Mouse (Mus musculus): ENCODE data around the gene Gxylt1. TPM values are rescaled to one million over a fixed set of nuclear protein-coding genes. Genes with fewer than 3 reads are reported as not detected.
A peak's percentile ranks its signal among the peaks of the same experiment; 100 is the strongest.
"Not testable (repeated sequence)": the region's sequence is repeated elsewhere in the genome, so short reads cannot be mapped to it uniquely, and the experiment has no call there.

Gene Gxylt1
- 10 to 100 TPM in 1 of 2 experiments, 1 to 10 TPM in 1; 8.2 to 10.6 TPM for total RNA-seq (2021)

DNA sequence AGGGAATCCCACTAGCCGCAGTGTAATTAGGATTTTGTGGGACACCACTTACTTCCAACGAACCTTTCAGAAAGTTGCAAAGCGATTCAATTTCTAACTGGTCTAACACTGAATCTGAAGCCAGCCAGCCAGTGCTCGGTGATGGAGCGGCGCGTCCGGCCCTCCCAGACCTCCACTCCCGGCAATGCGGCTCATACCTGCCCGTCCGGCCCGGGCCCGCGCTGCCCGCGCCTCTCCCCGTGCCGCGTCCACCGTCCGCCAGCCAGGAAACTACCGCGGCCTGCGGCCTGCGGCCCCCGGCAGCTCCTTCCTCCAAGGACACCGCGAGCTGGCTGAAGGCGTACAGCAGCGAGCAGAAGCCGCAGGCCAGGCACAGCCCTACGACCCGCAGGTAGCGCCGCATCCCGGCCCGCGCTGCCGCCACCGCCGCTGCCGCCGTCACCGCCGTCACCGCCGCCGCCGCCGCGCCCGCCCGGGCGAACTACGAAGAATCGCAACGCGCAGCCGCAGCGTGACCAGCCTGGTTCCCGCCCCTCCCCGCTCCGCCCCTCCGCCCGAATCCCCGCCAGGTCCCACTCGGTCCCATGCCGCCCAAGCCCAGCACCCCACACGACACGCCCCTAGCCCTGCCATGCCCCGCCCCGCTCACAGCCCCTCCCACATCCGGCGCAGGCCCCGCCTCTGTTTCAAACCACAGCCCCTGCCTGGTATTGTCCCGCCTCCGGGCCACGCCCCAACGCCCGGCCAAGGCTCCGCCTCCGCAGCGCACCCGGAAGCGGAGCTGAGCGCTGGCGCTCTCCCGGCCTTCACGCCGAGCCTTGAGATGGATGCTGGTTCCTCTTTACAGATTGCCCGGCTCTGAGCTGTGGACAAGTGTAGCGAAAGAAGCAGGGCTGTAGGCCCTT lies at the start of gene Gxylt1:
TSS of gene Gxylt1 (minus strand) at position 501 of the 905 bp plus-strand sequence.
- peak; percentile 94 to 99 for DNase-seq (ENCODE audit: extremely low spot score in 1 of 2, low spot score in 1 of 2)

DNA sequence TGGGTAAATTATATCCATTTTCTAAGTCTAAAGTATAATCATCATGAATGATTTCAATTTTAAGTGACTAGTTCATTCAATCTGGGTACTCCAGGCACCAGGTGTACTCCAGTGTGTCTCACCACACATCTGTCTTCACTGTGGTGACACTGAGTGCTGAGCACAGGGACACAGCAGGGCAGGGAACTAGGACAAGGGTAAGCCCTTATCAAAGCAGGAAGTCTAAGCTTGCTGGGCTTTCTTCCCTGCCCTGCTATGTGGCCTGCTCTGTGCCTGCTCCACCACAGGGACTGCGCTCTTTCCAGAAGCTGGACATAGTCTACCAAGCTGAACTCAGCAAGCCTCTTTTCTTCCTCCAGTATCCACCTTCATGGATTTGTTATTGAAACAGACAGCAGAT lies 43.8 kb upstream of the Gxylt1 start:
- DNase-seq (ENCODE audit: extremely low spot score in 1 of 2, low spot score in 1 of 2) = no peak

DNA sequence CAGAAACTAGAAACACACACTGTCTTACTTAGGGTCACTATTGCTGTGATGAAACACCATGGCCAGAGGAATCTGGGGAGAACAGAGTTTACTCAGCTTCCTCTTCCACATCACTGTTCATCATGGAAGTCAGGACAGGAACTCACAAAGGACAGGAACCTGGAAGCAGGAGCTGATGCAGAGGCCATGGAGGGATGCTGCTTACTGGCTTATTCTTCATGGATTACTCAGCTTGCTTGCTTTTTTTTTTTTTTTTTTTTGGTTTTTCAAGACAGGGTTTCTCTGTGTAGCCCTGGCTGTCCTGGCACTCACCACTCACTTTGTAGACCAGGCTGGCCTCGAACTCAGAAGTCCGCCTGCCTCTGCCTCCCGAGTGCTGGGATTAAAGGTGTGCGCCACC lies 35.3 kb upstream of the Gxylt1 start:
- not testable (repeated sequence) for DNase-seq (ENCODE audit: extremely low spot score in 1 of 2, low spot score in 1 of 2)

DNA sequence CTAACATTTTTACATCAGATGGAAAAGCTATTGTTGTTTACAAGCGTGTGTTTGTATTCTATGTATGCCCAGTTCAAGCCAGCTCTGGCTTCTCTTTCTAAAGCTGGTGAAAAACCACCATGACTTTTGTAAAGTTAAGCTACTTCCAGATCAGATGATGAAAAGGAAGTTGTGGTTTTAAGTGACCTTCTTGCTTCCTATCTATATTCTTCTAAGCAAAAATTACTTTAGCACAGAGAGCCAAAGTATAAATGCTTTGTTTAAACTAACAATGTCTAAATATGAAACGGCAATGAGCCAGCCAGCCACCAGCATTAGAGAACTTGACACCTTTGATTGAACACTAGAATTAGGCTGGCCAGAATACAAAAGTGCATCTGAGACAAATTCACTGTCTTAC lies 23.2 kb upstream of the Gxylt1 start:
- no peak for DNase-seq (ENCODE audit: extremely low spot score in 1 of 2, low spot score in 1 of 2)

DNA sequence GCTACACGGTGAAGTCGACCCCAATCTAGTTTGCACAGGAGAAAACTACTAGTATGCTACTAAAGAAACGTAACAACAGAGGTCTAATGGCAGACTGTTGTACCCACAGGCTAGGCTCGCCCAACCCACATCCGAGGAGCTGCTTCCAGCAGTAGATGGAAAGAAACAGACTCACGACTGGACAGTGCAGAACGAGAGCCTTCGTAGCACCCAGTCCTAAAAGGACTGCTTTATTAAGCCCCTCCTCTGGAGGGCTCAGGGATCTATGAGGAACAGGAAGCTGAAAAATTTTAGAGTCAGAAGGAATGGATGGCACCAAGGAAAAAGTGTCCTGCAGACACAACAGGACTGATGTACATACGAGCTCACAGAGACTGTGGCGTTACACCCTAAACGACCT lies 19.5 kb upstream of the Gxylt1 start:
- DNase-seq (ENCODE audit: extremely low spot score in 1 of 2, low spot score in 1 of 2) = no peak

DNA sequence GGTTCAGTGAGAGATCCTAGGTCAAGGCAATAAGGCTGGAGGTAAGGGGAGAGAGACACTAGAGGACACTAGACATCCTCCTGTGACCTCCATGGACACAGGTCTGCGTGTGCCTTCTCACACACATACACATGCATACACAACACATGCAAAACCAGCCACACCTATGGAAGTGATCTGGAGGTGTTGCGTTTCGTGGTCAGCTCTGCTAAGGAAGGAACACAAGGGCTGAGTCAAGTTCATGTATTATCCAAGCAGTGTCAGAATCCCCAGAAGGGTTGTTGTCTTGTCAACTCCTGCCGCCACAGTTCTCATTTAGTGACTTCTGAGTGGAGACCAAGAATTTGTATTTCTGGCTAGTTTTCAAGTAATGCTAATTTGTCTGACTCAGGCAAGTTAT lies 13.3 kb upstream of the Gxylt1 start:
- DNase-seq (ENCODE audit: extremely low spot score in 1 of 2, low spot score in 1 of 2) = no peak

DNA sequence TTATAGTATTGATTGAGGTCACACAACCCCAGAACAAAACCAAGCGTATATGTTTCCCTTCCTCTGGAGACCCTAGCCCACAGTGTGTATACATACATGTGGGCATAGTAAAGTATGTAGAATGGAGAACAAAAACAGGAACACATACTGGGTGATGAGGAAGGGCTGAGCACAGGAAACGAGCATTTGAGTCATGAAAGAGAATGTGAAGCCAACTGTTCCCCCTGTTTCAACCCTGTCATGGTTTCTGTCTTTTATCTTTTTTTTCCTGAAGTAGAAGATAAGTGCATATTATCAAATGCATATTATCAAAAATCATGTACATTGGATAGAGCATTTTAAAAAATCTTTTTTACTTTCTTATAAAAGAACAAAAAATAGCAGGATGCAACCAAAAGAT lies 12.6 kb upstream of the Gxylt1 start:
- DNase-seq (ENCODE audit: extremely low spot score in 1 of 2, low spot score in 1 of 2) = no peak

DNA sequence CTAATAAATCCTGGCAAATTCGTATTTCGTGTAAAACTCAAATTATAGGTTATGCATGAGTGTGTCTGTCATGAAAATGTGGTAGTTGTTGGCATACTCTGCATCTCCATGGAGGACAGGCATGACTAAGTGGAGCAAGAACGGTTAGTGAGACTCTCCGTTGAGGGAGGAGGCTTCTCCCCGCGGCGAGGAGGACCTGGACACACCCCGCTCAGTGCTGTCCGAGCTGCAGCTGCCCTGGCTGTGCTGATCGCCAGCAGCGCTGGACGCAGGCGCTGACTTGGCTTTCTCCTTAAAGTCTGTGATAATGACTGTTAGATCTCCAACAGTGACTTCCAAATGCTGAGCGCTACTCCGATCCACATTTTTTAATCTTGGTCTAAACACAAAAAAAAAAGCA lies 10.3 kb upstream of the Gxylt1 start:
- no peak for DNase-seq (ENCODE audit: extremely low spot score in 1 of 2, low spot score in 1 of 2)

DNA sequence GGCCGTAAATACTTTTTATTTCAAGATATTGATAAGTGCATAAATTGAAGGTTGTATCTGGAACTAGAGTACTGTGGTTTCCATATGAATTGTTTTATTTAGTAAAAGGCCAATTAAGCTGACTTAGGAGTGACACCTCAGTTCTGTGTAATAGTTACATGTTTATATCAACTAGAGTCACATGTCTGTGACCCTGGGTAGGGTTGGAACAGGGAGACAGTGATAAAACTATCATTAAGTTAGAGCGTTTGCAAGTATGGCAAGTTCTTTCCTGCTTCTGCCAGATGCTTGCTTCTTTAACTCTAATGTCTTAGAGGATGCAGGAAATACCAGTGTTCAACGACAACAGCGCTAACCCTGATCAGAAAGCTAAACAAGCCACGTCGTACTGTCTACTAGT lies 9.3 kb upstream of the Gxylt1 start:
- no peak for DNase-seq (ENCODE audit: extremely low spot score in 1 of 2, low spot score in 1 of 2)

DNA sequence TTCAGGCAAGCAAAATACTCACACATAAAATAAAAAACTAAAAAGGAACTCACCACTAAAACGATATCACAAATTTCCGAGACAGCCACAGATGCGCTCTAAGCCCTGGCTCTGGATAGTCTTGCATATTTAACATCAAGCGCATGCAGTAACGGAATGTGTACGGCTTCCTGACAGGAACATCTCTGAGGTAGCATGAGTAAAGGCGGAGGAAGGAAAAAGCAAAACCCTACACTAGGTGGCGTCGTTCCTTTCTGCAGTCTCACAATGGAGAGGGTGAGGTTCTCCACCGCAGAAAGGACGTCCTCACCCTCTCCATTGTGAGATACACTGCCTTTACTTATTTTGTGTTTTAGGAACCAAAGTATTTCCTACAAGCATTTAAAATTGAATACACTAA lies 8.4 kb upstream of the Gxylt1 start:
- no peak for DNase-seq (ENCODE audit: extremely low spot score in 1 of 2, low spot score in 1 of 2)

DNA sequence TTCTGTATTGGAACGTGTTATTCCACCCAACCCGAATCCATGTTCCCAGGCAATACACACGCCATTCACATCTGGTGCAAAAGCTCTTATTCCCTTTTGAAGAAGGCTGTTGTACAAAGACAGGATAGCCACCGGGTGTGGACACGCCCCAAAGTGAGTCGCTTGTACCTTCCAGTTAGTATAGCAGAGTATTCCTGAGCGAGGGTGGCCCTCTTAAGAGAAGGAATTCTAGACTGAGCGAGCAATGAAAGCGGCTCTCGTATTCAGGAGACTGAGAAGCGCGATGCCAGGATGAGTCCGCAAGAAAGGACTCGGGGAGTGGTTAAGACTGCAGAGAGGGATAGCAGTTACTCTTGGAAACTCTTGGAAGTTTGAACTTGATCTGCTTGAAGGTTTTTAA lies 1.3 kb upstream of the Gxylt1 start:
- DNase-seq (ENCODE audit: extremely low spot score in 1 of 2, low spot score in 1 of 2) = no peak

DNA sequence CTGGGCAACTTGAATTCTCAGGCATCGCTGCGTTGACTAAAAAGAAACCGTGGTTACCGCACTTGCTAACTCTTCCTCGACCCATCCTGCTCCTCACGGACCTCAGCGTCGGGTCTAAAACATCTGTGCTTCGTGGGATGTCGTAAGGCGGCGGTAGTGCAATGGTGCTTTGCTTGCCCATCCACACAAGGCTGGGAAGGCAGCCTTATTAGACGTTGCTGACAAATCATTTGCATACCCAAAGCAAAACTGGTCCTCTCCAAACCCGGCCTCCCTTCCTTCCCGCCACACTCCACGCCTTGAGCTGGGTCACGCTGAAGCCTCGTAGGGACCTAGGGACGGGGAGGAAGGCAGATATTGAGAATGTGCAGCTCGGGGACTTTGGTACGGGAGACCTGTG lies 644 bp upstream of the Gxylt1 start:
- peak in 1 of 2 experiments; percentile 25 for DNase-seq (ENCODE audit: extremely low spot score in 1 of 2, low spot score in 1 of 2)

DNA sequence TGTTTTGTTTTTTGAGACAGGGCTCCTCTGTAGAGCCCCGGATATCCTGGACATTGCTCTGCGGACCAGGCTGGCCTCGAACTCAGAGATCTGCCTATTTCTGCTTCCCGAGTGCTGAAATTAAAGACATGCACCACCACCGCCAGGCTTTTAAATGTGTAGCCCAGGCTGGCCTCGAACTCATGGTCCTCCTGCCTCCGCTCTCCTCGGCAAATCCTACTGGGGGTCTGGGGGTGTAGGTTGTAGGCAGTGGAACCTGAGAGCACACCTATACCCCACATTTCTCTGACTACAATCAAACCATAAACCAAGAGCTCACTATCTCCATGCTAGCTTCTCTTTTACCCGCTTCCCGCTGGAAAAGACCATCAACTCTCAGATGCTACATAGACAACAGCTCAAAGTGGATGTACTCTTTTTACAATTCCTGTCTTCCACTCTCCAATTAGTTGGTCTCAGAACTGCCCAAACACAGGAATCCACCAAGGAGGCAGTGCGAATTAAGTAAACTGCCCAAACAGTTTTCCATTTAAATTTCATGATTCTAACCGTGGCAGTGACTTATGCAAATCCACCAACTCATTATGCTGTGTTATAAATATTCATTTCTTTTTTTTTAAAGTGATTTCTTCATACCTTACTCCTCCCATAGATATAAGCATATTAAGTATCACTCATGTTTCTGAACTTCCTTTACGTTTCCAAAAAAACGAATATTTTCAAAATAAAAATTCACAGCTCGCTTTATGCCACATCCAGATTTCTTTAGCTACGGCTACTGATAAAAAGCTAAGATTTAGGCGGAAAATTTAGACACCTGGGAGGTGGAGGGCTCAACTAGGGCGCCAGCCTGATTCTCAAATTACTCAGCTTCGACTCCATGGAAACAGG lies 946 bp downstream of the Gxylt1 start:
- DNase-seq (ENCODE audit: extremely low spot score in 1 of 2, low spot score in 1 of 2) = no peak

DNA sequence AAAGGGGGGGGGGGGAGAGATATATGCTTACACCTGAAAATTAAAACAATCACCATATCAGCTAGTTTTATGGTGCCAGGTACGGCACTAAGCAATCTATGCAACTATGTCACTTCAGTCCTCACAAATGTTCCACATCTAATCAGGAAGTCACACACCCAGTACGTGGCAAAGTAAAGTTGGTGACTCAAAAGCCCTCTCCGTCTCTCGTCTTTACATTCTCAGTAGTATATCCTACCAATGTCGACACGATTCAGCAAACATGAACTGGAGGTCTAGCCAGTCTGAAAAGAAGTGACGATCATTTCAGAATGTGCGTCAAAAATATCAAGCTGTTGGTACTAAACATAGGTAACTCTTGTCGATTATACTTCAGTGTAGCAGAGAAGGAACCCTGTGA lies 2.0 kb downstream of the Gxylt1 start:
- no peak for DNase-seq (ENCODE audit: extremely low spot score in 1 of 2, low spot score in 1 of 2)

DNA sequence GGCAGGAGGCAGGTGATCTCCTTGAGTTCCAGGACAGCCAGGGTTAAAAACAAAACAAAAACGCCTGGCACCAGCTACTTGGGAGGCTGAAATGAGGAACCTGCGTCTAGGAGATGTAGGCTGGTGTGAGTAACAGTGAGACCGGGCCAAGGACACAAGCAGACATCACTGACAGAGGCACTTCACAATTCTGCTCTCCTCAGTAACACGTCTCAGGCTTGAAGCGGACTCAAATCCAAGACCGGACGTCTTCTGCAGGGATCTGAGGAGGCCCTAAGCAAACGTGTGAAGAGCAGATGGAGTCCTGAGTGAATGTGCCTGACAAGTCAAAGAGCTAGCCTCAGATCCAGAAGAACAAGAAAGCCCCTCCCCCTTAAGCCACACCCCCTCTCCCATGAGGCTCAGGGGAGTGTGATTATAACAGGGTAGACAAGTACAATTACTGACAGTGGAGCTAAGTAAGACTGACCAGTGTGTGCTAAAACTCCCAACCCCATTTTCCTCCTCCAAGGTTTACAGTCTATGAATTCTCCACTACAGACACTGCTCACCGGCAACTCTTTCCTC lies 4.6 kb downstream of the Gxylt1 start:
- no peak for DNase-seq (ENCODE audit: extremely low spot score in 1 of 2, low spot score in 1 of 2)

DNA sequence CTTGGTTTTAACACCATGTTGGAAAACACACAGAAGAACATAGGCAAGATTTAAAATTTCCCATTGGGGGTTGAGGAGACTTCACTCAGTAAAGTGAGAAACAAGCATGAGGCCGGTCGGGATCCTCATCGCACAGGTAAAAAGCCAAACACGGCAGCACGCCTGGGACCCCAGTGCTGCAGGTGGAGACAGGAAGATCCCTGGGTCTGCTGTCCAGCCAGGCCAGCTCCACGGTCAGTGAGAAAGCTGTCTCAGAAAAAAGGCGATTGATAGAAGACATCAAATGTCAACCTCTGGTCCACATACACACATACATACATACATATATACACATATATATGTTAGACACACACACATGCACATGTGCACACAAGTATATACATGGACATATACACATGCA lies 5.4 kb downstream of the Gxylt1 start:
- no peak for DNase-seq (ENCODE audit: extremely low spot score in 1 of 2, low spot score in 1 of 2)

DNA sequence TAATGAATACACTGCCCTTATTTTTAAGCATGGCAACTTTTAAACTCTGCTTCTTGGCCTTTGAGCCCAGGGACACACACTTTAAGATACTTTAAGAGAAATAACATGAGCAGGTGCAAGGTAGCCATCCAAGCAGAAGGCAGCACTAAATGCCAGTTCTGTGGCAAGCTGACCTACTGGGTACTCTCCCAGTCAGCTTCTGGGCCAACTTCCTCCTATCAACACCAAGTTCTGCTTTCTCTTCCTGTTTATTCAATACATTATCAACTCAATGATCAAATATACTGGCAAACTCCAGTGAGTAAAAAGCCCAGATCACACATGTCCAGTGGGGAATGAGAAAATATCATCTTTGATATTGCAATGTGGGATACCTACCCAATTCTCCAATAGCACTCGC lies 7.0 kb downstream of the Gxylt1 start:
- no peak for DNase-seq (ENCODE audit: extremely low spot score in 1 of 2, low spot score in 1 of 2)

DNA sequence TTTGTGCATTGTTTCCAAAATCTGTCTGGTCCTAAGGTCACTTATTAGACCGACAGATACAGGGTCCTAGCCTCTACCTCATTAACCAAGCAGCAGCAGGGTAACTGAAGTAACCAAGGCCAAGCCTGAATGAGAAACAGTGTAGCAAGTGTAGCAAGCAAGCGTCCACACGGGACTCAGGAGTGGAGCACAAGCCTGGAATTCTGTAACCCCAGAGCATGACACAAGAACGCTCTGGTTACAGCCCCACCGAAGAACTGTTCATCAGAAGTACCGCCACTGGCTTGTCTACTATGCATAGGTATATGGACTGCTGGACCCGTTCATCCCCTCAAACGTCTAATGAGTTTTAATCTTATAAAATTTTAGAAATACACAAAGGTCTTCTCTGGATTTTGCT lies 7.5 kb downstream of the Gxylt1 start:
- no peak for DNase-seq (ENCODE audit: extremely low spot score in 1 of 2, low spot score in 1 of 2)

DNA sequence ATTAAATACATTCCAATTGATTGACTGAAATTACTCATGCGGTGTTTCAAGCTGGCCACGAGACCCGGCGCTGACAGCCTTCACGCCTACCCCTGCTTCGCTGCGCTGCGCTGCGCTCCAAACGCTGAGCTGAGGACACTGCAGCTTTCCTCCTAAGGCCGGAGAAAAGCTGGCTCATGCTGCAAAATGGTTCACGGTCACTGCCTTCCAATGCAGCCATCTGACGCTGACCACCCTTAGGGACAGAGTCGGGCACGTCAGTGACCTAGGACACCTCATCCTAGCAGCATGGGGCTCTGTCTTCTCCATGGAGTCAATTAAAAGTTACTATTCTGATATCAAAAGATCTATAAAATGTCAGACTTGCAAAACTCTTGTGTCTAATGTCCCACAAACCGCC lies 8.6 kb downstream of the Gxylt1 start:
- DNase-seq (ENCODE audit: extremely low spot score in 1 of 2, low spot score in 1 of 2) = no peak

DNA sequence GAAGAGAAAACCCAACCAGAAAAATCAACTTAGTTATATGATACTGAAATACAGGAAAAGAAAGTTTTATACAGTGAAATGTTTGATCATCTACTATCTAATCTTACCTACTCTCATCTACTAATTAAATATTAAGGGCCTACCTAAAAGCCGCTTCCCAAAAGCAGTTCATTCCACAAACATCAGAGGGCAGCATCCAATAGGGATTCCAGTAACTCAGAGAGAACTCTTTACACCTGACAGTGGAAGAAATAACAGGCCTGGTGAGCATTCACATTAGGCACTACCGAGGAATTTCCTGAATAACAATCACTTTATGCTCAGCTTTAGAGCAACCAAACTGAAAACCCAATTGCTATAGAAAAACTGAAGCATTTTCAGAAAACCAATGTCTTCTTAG lies 9.3 kb downstream of the Gxylt1 start:
- peak; percentile 31 to 71 for DNase-seq (ENCODE audit: extremely low spot score in 1 of 2, low spot score in 1 of 2)

DNA sequence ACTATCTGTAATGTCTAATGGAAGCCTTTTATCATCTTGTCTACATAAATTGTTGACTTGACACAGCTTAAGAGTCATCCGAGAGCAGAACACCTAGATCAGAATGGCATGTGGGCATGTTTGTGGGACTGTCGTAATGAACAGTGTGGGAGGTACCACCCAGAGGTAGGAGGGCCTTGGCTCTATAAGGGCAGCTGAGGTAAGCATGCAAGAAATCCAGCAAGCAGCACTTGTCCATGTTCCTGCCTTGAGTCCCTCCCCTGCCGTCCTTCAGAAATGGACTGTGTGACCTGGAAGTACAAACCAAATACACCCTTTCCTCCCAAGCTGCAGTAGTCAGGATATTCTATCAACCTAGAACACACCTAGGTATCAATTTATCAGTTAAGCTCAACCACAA lies 9.7 kb downstream of the Gxylt1 start:
- DNase-seq (ENCODE audit: extremely low spot score in 1 of 2, low spot score in 1 of 2) = no peak
